Mouse (Mus musculus) C2C12 (cell line): Measurements from ENCODE around the gene Slc25a17. TPM values are rescaled to one million over a fixed set of nuclear protein-coding genes. Genes with fewer than 3 reads are reported as not detected.

ENCODE experiments used
- H3K27me3 ChIP-seq: one replicate; pipeline ENCODE4 v1.6.1; 2011; ENCODE audit not compliant: control insufficient read depth, insufficient read depth, insufficient read length
- H3K36me3 ChIP-seq: one replicate; pipeline ENCODE4 v1.6.1; 2011; ENCODE audit not compliant: control insufficient read depth, insufficient read depth
- H3K4me3 ChIP-seq: one replicate; pipeline ENCODE4 v1.5.1; 2011; ENCODE audit warnings: mild to moderate bottlenecking, control low read depth; ENCODE audit not compliant: poor library complexity, insufficient read depth, severe bottlenecking
- H3K79me2 ChIP-seq: one replicate; pipeline ENCODE4 v1.6.1; 2011; ENCODE audit not compliant: control insufficient read depth, insufficient read depth
- H3K79me3 ChIP-seq: one replicate; pipeline ENCODE4 v1.6.1; 2011; ENCODE audit warnings: low read depth, control low read depth
- H3ac ChIP-seq: one replicate; pipeline ENCODE3; 2011; ENCODE audit warnings: low read depth; ENCODE audit not compliant: control insufficient read depth, insufficient read length
- CEBPB ChIP-seq: IDR thresholded peaks from one replicate; pipeline ENCODE4 v1.6.1; 2011; ENCODE audit warnings: low read depth, mild to moderate bottlenecking, control low read depth, moderate library complexity
- CTCF ChIP-seq: IDR thresholded peaks from one replicate; pipeline ENCODE4 v1.5.1; 2011; ENCODE audit not compliant: control insufficient read depth, insufficient read depth, insufficient read length
- FOSL1 ChIP-seq: IDR thresholded peaks from one replicate; pipeline ENCODE4 v1.8.0; 2011; ENCODE audit warnings: mild to moderate bottlenecking, low read length; ENCODE audit not compliant: poor library complexity, insufficient read depth, severe bottlenecking
- MAX ChIP-seq: IDR thresholded peaks from one replicate; pipeline ENCODE4 v1.6.1; 2011; ENCODE audit warnings: mild to moderate bottlenecking, control low read depth
- MYOD1 ChIP-seq: IDR thresholded peaks from one replicate; pipeline ENCODE4 v1.6.1; 2011; ENCODE audit warnings: low read depth; ENCODE audit not compliant: control insufficient read depth, insufficient read length
- MYOG ChIP-seq: IDR thresholded peaks from one replicate; pipeline ENCODE4 v1.6.1; 2011; ENCODE audit not compliant: control insufficient read depth, insufficient read length; ENCODE audit errors: extremely low read depth
- USF1 ChIP-seq: IDR thresholded peaks from one replicate; pipeline ENCODE4 v1.6.1; 2011; ENCODE audit warnings: low read depth, mild to moderate bottlenecking, control low read depth, moderate library complexity
- polyA plus RNA-seq: library from polyadenylated mRNA; unstranded; fragments of >200 nt; fragmentation: generic; extraction: Trizol; gene quantifications from one replicate; pipeline ENCODE4 v1.2.1, GENCODE M21; 2012; ENCODE audit warnings: missing spikeins

Slc25a17 gene
- polyA plus RNA-seq, 1 experiment, result 64.7 TPM

- peak overlapping the region; percentile 100 for H3K4me3 ChIP-seq
Measured at GRCm38 (mm10) chr15:81398189-81398588, 37.6 kb upstream of the Slc25a17 start.

GRCm38 (mm10) chr15:81394211-81394915, 33.8 kb upstream of the Slc25a17 start:
- H3K4me3 ChIP-seq, result no peak overlapping the region
- H3K79me2 ChIP-seq, result peaks cover 100% of the 10 kb centered on the region
- TF ChIP-seq USF1, result no peak
- TF ChIP-seq CEBPB, result no peak
- TF ChIP-seq CTCF, result no peak
- peaks cover 89% of the 10 kb centered on the region for H3K79me3 ChIP-seq
- no peak overlapping the region for H3ac ChIP-seq
- H3K27me3 ChIP-seq, result no peaks in the 10 kb centered on the region
- peaks cover 69% of the 10 kb centered on the region for H3K36me3 ChIP-seq

More at GRCm38 (mm10) chr15:81398189-81398588, 37.6 kb upstream of the Slc25a17 start:
- Histone ChIP-seq H3K79me3 (peaks cover 87% of the 10 kb centered on the region), H3K79me2 (peaks cover 97% of the 10 kb centered on the region), H3ac (no peak overlapping the region), H3K27me3 (no peaks in the 10 kb centered on the region), H3K36me3 (peaks cover 38% of the 10 kb centered on the region)
- TF ChIP-seq MYOD1 (no peak), MAX (no peak), CTCF (no peak), CEBPB (no peak), MYOG (no peak), FOSL1 (no peak), USF1 (no peak)

GRCm38 (mm10) chr15:81392997-81393396, 32.4 kb upstream of the Slc25a17 start:
- H3K36me3 ChIP-seq, result peaks cover 82% of the 10 kb centered on the region
- peaks cover 93% of the 10 kb centered on the region for H3K79me2 ChIP-seq
- no peak overlapping the region for H3K4me3 ChIP-seq
- H3K79me3 ChIP-seq, result peaks cover 75% of the 10 kb centered on the region
- no peak overlapping the region for H3ac ChIP-seq
- TF ChIP-seq USF1 (no peak), CEBPB (no peak), CTCF (no peak), MAX (no peak), FOSL1 (no peak), MYOD1 (no peak), MYOG (no peak)
- H3K27me3 ChIP-seq, result no peaks in the 10 kb centered on the region

- peaks cover 22% of the 10 kb centered on the region for H3K79me3 ChIP-seq
- H3K36me3 ChIP-seq, result peaks cover 97% of the 10 kb centered on the region
- H3K79me2 ChIP-seq, result peaks cover 66% of the 10 kb centered on the region
- TF ChIP-seq CTCF (no peak), USF1 (no peak), CEBPB (no peak), FOSL1 (no peak), MAX (no peak), MYOD1 (no peak), MYOG (no peak)
- no peak overlapping the region for H3ac ChIP-seq
- no peak overlapping the region for H3K4me3 ChIP-seq
- H3K27me3 ChIP-seq, result no peaks in the 10 kb centered on the region
Measured at GRCm38 (mm10) chr15:81386327-81386726, 25.7 kb upstream of the Slc25a17 start.

GRCm38 (mm10) chr15:81378845-81379244, 18.2 kb upstream of the Slc25a17 start:
- peaks cover 8% of the 10 kb centered on the region for H3K79me3 ChIP-seq
- peaks cover 21% of the 10 kb centered on the region for H3K79me2 ChIP-seq
- no peak overlapping the region for H3K4me3 ChIP-seq
- no peak overlapping the region for H3ac ChIP-seq
- H3K27me3 ChIP-seq, result no peaks in the 10 kb centered on the region
- peaks cover 99% of the 10 kb centered on the region for H3K36me3 ChIP-seq
- no peak for TF ChIP-seq MYOD1
- TF ChIP-seq FOSL1, result no peak
- TF ChIP-seq MYOG, result no peak
- no peak for TF ChIP-seq CTCF
- TF ChIP-seq USF1, result no peak
- TF ChIP-seq MAX, result no peak
- no peak for TF ChIP-seq CEBPB

GRCm38 (mm10) chr15:81374621-81375020, 14.0 kb upstream of the Slc25a17 start:
- Histone ChIP-seq H3K4me3 (no peak overlapping the region), H3K79me3 (no peaks in the 10 kb centered on the region), H3ac (no peak overlapping the region), H3K36me3 (peaks cover 99% of the 10 kb centered on the region), H3K79me2 (no peaks in the 10 kb centered on the region), H3K27me3 (no peaks in the 10 kb centered on the region)
- TF ChIP-seq MYOD1, result no peak
- no peak for TF ChIP-seq USF1
- TF ChIP-seq MAX, result no peak
- no peak for TF ChIP-seq CEBPB
